Mouse (Mus musculus) kidney, adult 9 months (tissue): ENCODE measurements around the gene Iqcf6.

ENCODE experiments used
- DNase-seq: peaks from one replicate; pipeline ENCODE4 v3.0.0; 2022

Gene Iqcf6

DNA sequence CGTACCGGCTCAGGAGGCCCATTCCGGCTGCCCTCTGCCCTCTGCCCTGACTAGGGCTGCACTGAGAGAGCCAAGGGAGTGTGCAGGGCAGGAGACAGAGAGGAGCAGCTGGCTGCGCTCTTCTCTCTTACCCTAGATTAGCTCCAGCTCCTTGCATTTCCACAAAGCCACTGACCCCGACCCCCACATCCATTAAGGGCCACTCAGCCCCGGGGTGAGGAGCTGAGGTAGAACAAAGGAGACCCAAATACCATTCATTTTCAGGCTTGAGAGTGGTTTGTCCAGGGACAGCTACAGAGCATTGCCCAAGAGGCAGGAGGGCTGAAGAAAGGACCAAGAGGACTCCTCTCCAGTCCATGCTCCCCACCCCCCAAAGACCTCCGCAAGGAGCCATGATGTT is 33.1 kb downstream of the Iqcf6 start:
- no peak for DNase-seq

- no peak for DNase-seq
Measured at GRCm38 (mm10) chr9:106659935-106660334, 33.6 kb downstream of the Iqcf6 start.

DNA sequence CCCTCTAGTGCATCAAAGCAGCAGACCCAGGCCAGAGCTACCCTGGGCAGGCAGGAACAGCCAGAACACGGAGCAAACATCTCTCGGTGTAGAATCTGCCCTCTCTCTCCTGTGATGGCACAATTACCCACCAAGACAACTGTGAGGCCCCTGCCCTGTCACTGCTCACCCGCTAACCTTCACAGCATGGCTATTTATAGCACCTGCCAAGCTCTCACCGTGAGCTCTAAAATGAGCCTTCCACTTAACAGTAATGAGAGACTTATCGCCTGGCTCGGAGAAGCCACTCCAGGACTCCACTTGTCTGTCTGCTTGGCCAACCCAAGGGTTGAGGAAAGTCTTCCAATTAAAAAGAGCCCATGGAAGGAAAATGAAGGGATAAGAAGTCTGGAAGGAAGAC is 36.8 kb downstream of the Iqcf6 start:
- no peak for DNase-seq

- DNase-seq = no peak
Measured at GRCm38 (mm10) chr9:106664433-106664832, 38.1 kb downstream of the Iqcf6 start.

DNA sequence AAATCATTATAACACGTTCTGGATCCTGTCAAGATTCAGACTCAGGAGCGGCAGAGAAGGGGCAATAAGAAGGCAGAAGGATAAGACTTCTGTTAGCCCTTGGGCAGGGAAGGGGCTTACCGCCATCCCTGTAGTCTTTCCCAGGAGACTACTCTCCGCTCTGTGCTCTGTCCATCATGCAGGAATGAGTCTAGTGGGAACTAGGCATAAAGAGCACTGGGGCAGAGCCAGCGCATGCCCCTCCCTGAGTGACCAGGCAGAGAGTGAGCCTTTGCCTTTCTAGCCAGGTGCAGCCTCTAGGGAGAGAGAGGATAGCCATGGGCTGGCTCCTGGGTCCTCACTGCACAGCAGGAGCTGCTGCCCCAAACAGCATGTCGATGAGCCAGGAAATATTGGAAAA is 38.5 kb downstream of the Iqcf6 start:
- DNase-seq = no peak

DNA sequence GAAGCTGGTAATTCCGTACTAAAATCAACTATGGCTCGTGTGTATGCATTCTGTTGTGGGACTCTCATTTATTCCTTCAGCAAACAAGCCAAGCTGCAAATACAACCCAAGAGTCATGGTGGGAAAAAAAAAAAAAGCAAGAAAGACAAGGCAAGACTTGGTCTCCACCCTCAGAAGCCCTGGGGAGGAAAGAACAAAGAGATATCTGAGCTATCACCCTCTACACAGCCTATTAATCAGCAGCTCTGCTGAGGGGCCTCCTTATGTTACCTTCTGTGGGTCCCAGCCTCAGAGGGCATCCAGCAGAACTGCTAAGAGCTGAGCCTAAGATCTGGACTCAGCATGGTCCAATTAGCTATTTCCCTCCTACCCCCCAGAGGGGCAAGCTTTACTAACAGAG is 47.5 kb downstream of the Iqcf6 start:
- no peak for DNase-seq

DNA sequence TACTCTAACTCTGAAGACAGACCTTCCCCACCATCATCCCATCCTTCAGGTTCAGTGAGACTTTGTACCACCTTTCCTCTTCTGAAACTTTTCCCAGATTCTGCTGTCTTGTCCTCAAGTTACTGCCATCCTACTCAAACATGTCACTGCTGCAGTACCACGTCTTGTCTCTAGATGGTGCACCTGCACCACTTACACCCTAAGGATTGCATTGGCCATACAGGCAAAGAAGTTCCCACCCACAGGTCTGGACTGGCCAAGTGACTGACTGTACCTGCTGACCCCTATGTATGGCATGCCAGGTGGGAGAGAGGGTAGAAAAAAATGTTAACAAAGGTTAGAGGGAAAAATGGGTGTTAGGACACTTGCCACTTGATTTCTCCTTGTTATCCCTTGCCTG is 49.1 kb downstream of the Iqcf6 start:
- DNase-seq = peak; percentile 90

GRCm38 (mm10) chr9:106675965-106676364 is 49.6 kb downstream of the Iqcf6 start:
- no peak for DNase-seq

DNA sequence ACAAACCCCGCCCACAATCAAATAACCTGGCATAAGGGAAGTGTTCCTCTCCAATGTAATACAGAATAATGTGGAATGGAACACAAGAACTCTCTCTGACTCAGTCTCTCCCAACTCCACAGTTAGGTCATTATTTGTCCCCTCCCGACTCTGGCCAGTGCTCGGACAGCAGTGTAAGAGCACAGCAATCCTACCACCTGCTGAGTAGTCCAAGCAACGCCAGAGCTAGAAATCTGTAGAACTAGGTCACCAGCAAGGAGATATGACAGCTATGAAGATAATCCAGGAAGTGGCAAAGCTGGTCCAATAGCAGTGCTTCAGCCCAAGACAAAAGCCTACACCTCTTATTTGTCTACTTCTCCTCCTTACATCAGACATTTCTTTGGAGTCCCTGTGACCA is 50.2 kb downstream of the Iqcf6 start:
- no peak for DNase-seq
